Mouse (Mus musculus): ENCODE data around the gene Sumo1. TPM values are rescaled to one million over a fixed set of nuclear protein-coding genes. Genes with fewer than 3 reads are reported as not detected.

The Sumo1 gene
- polyA plus RNA-seq, 1 experiment = 32.2 TPM

DNA sequence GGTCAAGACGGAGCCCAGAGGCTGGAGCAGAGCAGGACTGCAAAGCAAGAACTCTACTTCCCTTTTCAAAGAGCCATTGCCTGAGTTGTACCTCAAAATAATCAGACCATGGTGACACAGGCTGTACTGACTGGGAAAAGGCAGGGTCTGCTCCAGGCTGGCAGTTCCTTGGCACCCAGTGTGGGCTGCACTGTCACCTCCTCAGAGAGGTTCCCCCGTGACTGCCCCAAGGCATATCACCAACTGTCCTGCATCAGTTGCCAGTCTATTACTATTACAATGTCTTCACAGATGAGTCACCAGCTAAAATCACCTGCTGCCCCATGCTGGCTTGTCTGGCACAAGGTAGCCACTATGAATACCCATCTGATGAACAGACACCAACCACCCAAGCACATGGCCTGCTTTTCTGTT, 77.0 kb downstream of the Sumo1 start:
- no peaks in the 10 kb centered on the region for H3K27me3 ChIP-seq (ENCODE audit: control insufficient read depth, insufficient read depth, low read length)
- H3K36me3 ChIP-seq (ENCODE audit: control insufficient read depth, insufficient read depth, low read length) = no peaks in the 10 kb centered on the region
- H3K4me1 ChIP-seq (ENCODE audit: control insufficient read depth, insufficient read depth, low read length) = peaks cover 8% of the 10 kb centered on the region
- TF ChIP-seq CTCF (IDR thresholded peaks at IDR 0.05; ENCODE audit: control insufficient read depth, insufficient read depth, insufficient replicate concordance, low read depth, low read length) = no peak
- TF ChIP-seq POLR2A (IDR thresholded peaks at IDR 0.05; ENCODE audit: control insufficient read depth, low read depth, low read length) = no peak
- H3K27ac ChIP-seq (ENCODE audit: control insufficient read depth, insufficient read depth, low read depth, low read length) = no peak overlapping the region
- H3K4me3 ChIP-seq (ENCODE audit: control insufficient read depth, low read depth, low read length) = no peak overlapping the region

DNA sequence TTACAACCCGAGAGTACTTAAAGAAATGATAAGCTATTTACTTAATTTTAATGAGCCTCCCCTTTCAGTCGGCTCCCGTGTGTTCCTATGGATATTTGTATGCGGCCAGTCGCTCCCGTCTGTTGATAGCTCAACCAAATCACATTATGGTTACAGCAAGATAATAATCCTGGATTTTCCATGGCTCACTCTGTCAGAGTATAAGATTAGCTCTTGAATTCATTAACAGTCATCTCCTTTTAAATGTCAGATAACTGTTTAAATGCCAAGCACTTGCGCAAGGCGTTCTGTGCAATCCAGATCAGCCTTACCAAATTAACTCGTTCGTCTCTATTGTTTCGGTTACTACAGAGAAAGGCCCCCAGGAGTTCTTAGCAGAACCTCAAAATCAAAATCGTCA, 77.8 kb downstream of the Sumo1 start:
- Histone ChIP-seq H3K4me1 (ENCODE audit: control insufficient read depth, insufficient read depth, low read length) (peaks cover 8% of the 10 kb centered on the region), H3K27me3 (ENCODE audit: control insufficient read depth, insufficient read depth, low read length) (no peaks in the 10 kb centered on the region), H3K36me3 (ENCODE audit: control insufficient read depth, insufficient read depth, low read length) (no peaks in the 10 kb centered on the region), H3K27ac (ENCODE audit: control insufficient read depth, insufficient read depth, low read depth, low read length) (no peak overlapping the region), H3K4me3 (ENCODE audit: control insufficient read depth, low read depth, low read length) (no peak overlapping the region)
- no peak for TF ChIP-seq POLR2A (IDR thresholded peaks at IDR 0.05; ENCODE audit: control insufficient read depth, low read depth, low read length)
- no peak for TF ChIP-seq CTCF (IDR thresholded peaks at IDR 0.05; ENCODE audit: control insufficient read depth, insufficient read depth, insufficient replicate concordance, low read depth, low read length)

DNA sequence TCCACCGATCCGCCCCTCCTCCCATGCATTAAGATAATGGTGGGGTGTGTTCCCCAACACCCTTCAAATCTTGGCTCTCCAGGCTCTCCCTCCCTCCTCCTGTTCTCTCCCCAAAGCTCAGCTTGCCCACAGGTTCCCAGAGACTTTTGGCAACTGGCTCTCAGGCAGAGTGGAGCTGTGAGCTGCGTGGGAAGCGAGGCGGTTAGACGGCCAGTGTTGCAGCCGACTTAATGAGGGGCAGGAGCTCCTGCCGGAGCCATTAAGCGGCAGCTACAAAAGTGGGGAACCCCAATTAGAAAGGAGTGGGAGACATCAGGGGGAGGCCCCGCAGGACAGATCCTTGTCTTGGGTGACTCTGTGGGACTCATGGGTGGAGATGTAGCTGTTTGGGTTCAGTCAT, 78.3 kb downstream of the Sumo1 start:
- Histone ChIP-seq H3K36me3 (ENCODE audit: control insufficient read depth, insufficient read depth, low read length) (no peaks in the 10 kb centered on the region), H3K4me3 (ENCODE audit: control insufficient read depth, low read depth, low read length) (peak overlapping the region; percentile 2), H3K27me3 (ENCODE audit: control insufficient read depth, insufficient read depth, low read length) (no peaks in the 10 kb centered on the region), H3K4me1 (ENCODE audit: control insufficient read depth, insufficient read depth, low read length) (peaks cover 8% of the 10 kb centered on the region), H3K27ac (ENCODE audit: control insufficient read depth, insufficient read depth, low read depth, low read length) (no peak overlapping the region)
- TF ChIP-seq CTCF (IDR thresholded peaks at IDR 0.05; ENCODE audit: control insufficient read depth, insufficient read depth, insufficient replicate concordance, low read depth, low read length) = no peak
- TF ChIP-seq POLR2A (IDR thresholded peaks at IDR 0.05; ENCODE audit: control insufficient read depth, low read depth, low read length) = no peak

DNA sequence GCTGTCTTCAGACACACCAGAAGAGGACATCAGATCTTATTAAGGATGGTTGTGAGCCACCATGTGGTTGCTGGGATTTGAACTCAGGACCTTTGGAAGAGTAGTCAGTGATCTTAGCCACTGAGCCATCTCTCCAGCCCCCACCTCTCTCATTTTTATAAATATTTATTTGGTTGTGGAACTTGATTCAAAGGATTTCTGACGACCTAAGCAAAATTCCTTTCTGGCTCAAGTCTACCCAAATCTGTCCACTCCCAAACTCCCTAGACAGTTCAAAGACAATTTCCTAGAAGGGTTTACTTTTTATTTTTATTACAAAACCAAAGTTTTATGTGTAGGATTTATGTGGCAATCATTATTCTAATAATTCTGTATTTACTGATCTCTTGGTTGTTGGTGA, 81.4 kb downstream of the Sumo1 start:
- no peaks in the 10 kb centered on the region for H3K27me3 ChIP-seq (ENCODE audit: control insufficient read depth, insufficient read depth, low read length)
- no peak overlapping the region for H3K4me3 ChIP-seq (ENCODE audit: control insufficient read depth, low read depth, low read length)
- H3K27ac ChIP-seq (ENCODE audit: control insufficient read depth, insufficient read depth, low read depth, low read length) = no peak overlapping the region
- H3K36me3 ChIP-seq (ENCODE audit: control insufficient read depth, insufficient read depth, low read length) = no peaks in the 10 kb centered on the region
- no peak for TF ChIP-seq CTCF (IDR thresholded peaks at IDR 0.05; ENCODE audit: control insufficient read depth, insufficient read depth, insufficient replicate concordance, low read depth, low read length)
- no peak for TF ChIP-seq POLR2A (IDR thresholded peaks at IDR 0.05; ENCODE audit: control insufficient read depth, low read depth, low read length)
- peaks cover 8% of the 10 kb centered on the region for H3K4me1 ChIP-seq (ENCODE audit: control insufficient read depth, insufficient read depth, low read length)

DNA sequence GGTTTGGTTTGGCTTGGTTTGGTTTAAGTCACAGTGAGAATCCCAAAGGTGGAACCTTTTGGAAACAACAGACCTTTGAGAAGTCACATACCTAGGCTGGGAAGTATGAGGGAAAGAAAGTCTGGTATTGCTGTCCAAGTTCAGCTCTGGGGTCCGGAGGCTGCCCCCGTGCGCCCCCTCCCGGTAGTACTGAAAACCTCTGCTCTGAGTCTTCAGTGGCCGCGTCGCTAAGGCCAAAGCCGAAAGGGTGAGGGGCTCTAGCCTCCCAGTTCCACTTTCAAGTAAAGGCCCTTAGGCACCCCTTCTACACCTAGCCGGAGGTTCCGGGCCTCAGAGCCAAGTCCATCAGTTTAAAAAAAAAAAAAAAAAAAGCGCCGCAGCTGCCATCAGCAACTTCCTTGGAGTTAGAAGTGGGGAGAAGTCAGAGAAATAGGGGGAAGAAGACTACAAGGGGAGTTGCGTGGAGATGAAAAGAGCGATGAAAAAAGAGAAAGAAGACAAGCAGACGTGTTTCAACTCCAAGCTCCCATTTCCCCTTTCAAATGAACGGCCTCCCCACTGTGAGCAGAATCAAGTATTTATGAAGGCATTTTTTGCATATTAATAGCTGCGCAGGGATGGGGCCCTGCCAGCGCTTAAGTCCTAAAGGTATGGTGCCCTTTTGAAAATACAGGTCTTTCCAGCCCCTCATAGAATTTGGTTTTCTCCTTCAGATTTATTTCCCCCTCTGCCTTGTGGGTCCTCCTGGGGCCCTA, 85.8 kb downstream of the Sumo1 start:
- Histone ChIP-seq H3K27ac (ENCODE audit: control insufficient read depth, insufficient read depth, low read depth, low read length) (no peak overlapping the region), H3K4me3 (ENCODE audit: control insufficient read depth, low read depth, low read length) (peak overlapping the region; percentile 15), H3K4me1 (ENCODE audit: control insufficient read depth, insufficient read depth, low read length) (no peaks in the 10 kb centered on the region), H3K36me3 (ENCODE audit: control insufficient read depth, insufficient read depth, low read length) (no peaks in the 10 kb centered on the region), H3K27me3 (ENCODE audit: control insufficient read depth, insufficient read depth, low read length) (no peaks in the 10 kb centered on the region)
- TF ChIP-seq POLR2A (IDR thresholded peaks at IDR 0.05; ENCODE audit: control insufficient read depth, low read depth, low read length) (no peak), CTCF (IDR thresholded peaks at IDR 0.05; ENCODE audit: control insufficient read depth, insufficient read depth, insufficient replicate concordance, low read depth, low read length) (peak; percentile 77; the same call in 1 of the 2 replicates)

DNA sequence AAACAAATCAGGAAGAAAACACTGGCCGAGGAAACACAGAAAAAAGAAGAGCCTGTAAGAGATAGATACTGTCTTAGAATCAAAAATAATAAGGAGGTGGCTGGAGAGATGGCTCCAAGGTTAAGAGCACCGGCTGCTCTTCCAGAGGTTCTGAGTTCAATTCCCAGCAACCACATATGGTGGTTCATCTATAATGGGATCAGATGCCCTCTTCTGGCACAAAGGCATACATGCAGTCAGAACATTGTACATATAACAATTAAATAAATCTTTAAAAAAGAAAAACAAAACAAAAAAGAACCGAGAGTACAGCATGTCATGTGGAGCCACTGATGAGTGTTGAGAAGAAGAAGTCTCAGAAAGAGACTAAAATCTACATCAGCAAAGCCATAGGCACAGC, 89.8 kb downstream of the Sumo1 start:
- H3K27me3 ChIP-seq (ENCODE audit: control insufficient read depth, insufficient read depth, low read length) = no peaks in the 10 kb centered on the region
- no peak overlapping the region for H3K4me3 ChIP-seq (ENCODE audit: control insufficient read depth, low read depth, low read length)
- no peak for TF ChIP-seq POLR2A (IDR thresholded peaks at IDR 0.05; ENCODE audit: control insufficient read depth, low read depth, low read length)
- no peak for TF ChIP-seq CTCF (IDR thresholded peaks at IDR 0.05; ENCODE audit: control insufficient read depth, insufficient read depth, insufficient replicate concordance, low read depth, low read length)
- no peaks in the 10 kb centered on the region for H3K36me3 ChIP-seq (ENCODE audit: control insufficient read depth, insufficient read depth, low read length)
- H3K4me1 ChIP-seq (ENCODE audit: control insufficient read depth, insufficient read depth, low read length) = no peaks in the 10 kb centered on the region
- no peak overlapping the region for H3K27ac ChIP-seq (ENCODE audit: control insufficient read depth, insufficient read depth, low read depth, low read length)

DNA sequence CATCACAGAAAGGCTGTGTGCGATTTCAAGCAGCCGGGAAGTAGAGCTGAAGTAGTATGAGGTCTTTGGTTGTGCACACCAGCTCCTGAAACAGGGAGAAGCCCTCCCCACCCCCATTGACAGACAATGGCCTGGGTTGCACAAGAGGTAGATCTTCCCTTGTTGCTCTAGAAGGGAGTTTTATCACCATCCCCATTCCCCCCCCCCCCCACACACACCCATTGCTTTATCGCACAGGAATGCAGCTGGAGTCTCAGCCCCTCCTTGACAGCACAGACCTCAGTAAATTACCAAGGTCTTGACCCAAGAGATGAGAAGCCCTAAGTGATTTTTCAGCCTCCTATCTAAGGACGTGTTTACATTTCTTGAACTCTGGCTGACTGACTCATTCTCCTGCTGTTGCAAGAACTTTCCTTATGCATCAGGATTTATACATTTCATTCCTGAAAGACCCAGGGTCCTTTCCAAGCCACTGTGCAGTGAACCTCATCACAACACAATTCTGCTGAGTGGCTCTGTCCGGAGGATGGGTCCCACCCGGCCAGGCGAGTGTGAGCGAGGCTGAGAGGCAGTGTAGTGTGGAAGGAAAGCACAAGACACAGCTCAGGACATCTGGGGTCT, 90.4 kb downstream of the Sumo1 start:
- no peak overlapping the region for H3K27ac ChIP-seq (ENCODE audit: control insufficient read depth, insufficient read depth, low read depth, low read length)
- no peaks in the 10 kb centered on the region for H3K36me3 ChIP-seq (ENCODE audit: control insufficient read depth, insufficient read depth, low read length)
- TF ChIP-seq CTCF (IDR thresholded peaks at IDR 0.05; ENCODE audit: control insufficient read depth, insufficient read depth, insufficient replicate concordance, low read depth, low read length) (no peak), POLR2A (IDR thresholded peaks at IDR 0.05; ENCODE audit: control insufficient read depth, low read depth, low read length) (no peak)
- H3K4me1 ChIP-seq (ENCODE audit: control insufficient read depth, insufficient read depth, low read length) = no peaks in the 10 kb centered on the region
- no peaks in the 10 kb centered on the region for H3K27me3 ChIP-seq (ENCODE audit: control insufficient read depth, insufficient read depth, low read length)
- H3K4me3 ChIP-seq (ENCODE audit: control insufficient read depth, low read depth, low read length) = no peak overlapping the region

Measured in testis, adult 2 months (tissue).